Comparison of ENCODE assay signal across 7 mouse cellular contexts in genomic region chr17:32162112-32162850, GRCm38 (mm10). TPM values are rescaled to one million over a fixed set of nuclear protein-coding genes. Genes with fewer than 3 reads are reported as not detected.
DNase-seq lines count a peak whose midpoint lies in the region; ATAC-seq and TF ChIP-seq lines count a peak whose summit lies in the region.

No protein-coding gene starts in this region.

- no peak for TF ChIP-seq EP300 in heart, adult 2 months (IDR thresholded peaks at IDR 0.05; ENCODE audit: insufficient read depth, low read depth, low read length)

- no peak for TF ChIP-seq POLR2A in bone marrow, adult 2 months (IDR thresholded peaks at IDR 0.05; ENCODE audit: borderline replicate concordance, control insufficient read depth, low read depth, low read length)
- TF ChIP-seq POLR2A in heart, adult 2 months (IDR thresholded peaks at IDR 0.05; ENCODE audit: insufficient read depth, low read depth, low read length) = no peak
- TF ChIP-seq POLR2A in limb, embryonic 14.5 days (IDR thresholded peaks at IDR 0.05; ENCODE audit: borderline replicate concordance, extremely low read depth, insufficient read depth, insufficient read length) = no peak

- H3K36me3 ChIP-seq in embryonic facial prominence, embryonic 10.5 days (replicated peaks) = peaks cover 54% of the 10 kb centered on the region
- H3K36me3 ChIP-seq in heart, adult 2 months (ENCODE audit: control insufficient read depth, insufficient read depth, low read length) = no peaks in the 10 kb centered on the region
- H3K36me3 ChIP-seq in intestine, postnatal 0 days (ENCODE audit: control insufficient read depth, insufficient read depth) = no peaks in the 10 kb centered on the region
- H3K36me3 ChIP-seq in limb, embryonic 14.5 days (ENCODE audit: control insufficient read depth, insufficient read depth, low read length) = peaks cover 17% of the 10 kb centered on the region
- H3K36me3 ChIP-seq in midbrain, embryonic 13.5 days = peaks cover 14% of the 10 kb centered on the region; the same call in 1 of the 2 replicates
- H3K36me3 ChIP-seq in stomach, embryonic 14.5 days (ENCODE audit: control insufficient read depth, insufficient read depth, low read length) = peaks cover 10% of the 10 kb centered on the region

- peaks cover 6% of the 10 kb centered on the region for H3K4me1 ChIP-seq in bone marrow, adult 2 months (ENCODE audit: control insufficient read depth, insufficient read depth, low read length)
- peaks cover 53% of the 10 kb centered on the region for H3K4me1 ChIP-seq in embryonic facial prominence, embryonic 10.5 days
- H3K4me1 ChIP-seq in heart, adult 2 months (ENCODE audit: control insufficient read depth, insufficient read depth, low read length) = no peaks in the 10 kb centered on the region; the same call in 1 of the 2 replicates
- H3K4me1 ChIP-seq in intestine, postnatal 0 days (replicated peaks; ENCODE audit: control insufficient read depth, insufficient read depth, low read length) = peaks cover 6% of the 10 kb centered on the region; the same call in 1 of the 2 replicates
- peaks cover 23% of the 10 kb centered on the region; the same call in 1 of the 2 replicates for H3K4me1 ChIP-seq in limb, embryonic 14.5 days (ENCODE audit: control insufficient read depth, insufficient read depth, low read length)
- peaks cover 54% of the 10 kb centered on the region for H3K4me1 ChIP-seq in midbrain, embryonic 13.5 days (replicated peaks)
- H3K4me1 ChIP-seq in stomach, embryonic 14.5 days (ENCODE audit: control insufficient read depth, insufficient read depth, low read length) = peaks cover 34% of the 10 kb centered on the region

- no peaks in the 10 kb centered on the region for H3K9me3 ChIP-seq in embryonic facial prominence, embryonic 10.5 days
- H3K9me3 ChIP-seq in intestine, postnatal 0 days (ENCODE audit: control insufficient read depth) = no peaks in the 10 kb centered on the region
- H3K9me3 ChIP-seq in limb, embryonic 14.5 days (ENCODE audit: control insufficient read depth, low read length) = no peaks in the 10 kb centered on the region
- no peaks in the 10 kb centered on the region for H3K9me3 ChIP-seq in midbrain, embryonic 13.5 days
- no peaks in the 10 kb centered on the region for H3K9me3 ChIP-seq in stomach, embryonic 14.5 days (ENCODE audit: control insufficient read depth, low read depth, low read length)

- peaks cover 23% of the 10 kb centered on the region for H3K27me3 ChIP-seq in embryonic facial prominence, embryonic 10.5 days (replicated peaks; ENCODE audit: low read depth, poor library complexity, severe bottlenecking)
- H3K27me3 ChIP-seq in heart, adult 2 months (ENCODE audit: control insufficient read depth, insufficient read depth, low read length) = peaks cover 14% of the 10 kb centered on the region
- no peaks in the 10 kb centered on the region for H3K27me3 ChIP-seq in intestine, postnatal 0 days (replicated peaks; ENCODE audit: control insufficient read depth, insufficient read depth, low read length)
- H3K27me3 ChIP-seq in limb, embryonic 14.5 days (ENCODE audit: control insufficient read depth, insufficient read depth, low read length) = no peaks in the 10 kb centered on the region
- no peaks in the 10 kb centered on the region for H3K27me3 ChIP-seq in midbrain, embryonic 13.5 days
- no peaks in the 10 kb centered on the region for H3K27me3 ChIP-seq in stomach, embryonic 14.5 days (ENCODE audit: control insufficient read depth, insufficient read depth, low read length)

- peak overlapping the region; percentile 97 for H3K4me2 ChIP-seq in intestine, postnatal 0 days (replicated peaks; ENCODE audit: low read depth)
- H3K4me2 ChIP-seq in limb, embryonic 14.5 days (replicated peaks; ENCODE audit: low read depth, low read length, severe bottlenecking) = peak overlapping the region; percentile 80
- H3K4me2 ChIP-seq in midbrain, embryonic 13.5 days (replicated peaks) = peak overlapping the region; percentile 93
- H3K4me2 ChIP-seq in stomach, embryonic 14.5 days (replicated peaks; ENCODE audit: low read depth, low read length) = peak overlapping the region; percentile 83

- no peaks in the 10 kb centered on the region for H3K79me2 ChIP-seq in heart, adult 2 months (replicated peaks; ENCODE audit: control insufficient read depth, insufficient read depth, low read length)

- H3K9ac ChIP-seq in heart, adult 2 months (ENCODE audit: low read depth, low read length) = peak overlapping the region; percentile 60
- peak overlapping the region; percentile 48 for H3K9ac ChIP-seq in intestine, postnatal 0 days (ENCODE audit: low read depth, low read length)
- peak overlapping the region; percentile 38 for H3K9ac ChIP-seq in limb, embryonic 14.5 days (ENCODE audit: low read depth, low read length, severe bottlenecking)
- H3K9ac ChIP-seq in midbrain, embryonic 13.5 days (replicated peaks) = peak overlapping the region; percentile 73
- peak overlapping the region; percentile 28; the same call in 1 of the 2 replicates for H3K9ac ChIP-seq in stomach, embryonic 14.5 days (replicated peaks; ENCODE audit: low read depth, low read length)

- H3K4me3 ChIP-seq in bone marrow, adult 2 months (replicated peaks; ENCODE audit: control insufficient read depth, low read depth, low read length) = no peak overlapping the region
- H3K4me3 ChIP-seq in embryonic facial prominence, embryonic 10.5 days = peak overlapping the region; percentile 67
- H3K4me3 ChIP-seq in heart, adult 2 months = peak overlapping the region; percentile 40
- peak overlapping the region; percentile 48 for H3K4me3 ChIP-seq in intestine, postnatal 0 days (ENCODE audit: low read depth, low read length)
- peak overlapping the region; percentile 45 for H3K4me3 ChIP-seq in limb, embryonic 14.5 days (replicated peaks; ENCODE audit: low read length)
- peak overlapping the region; percentile 62 for H3K4me3 ChIP-seq in midbrain, embryonic 13.5 days (replicated peaks)
- H3K4me3 ChIP-seq in stomach, embryonic 14.5 days (ENCODE audit: low read depth, low read length) = peak overlapping the region; percentile 37

- intact Hi-C loops in heart, adult 2 months (cut with DNase I) = no loop called here

- whole genome bisulfite sequencing in bone marrow, adult 2 months = 8% methylated on average over 58 of the region's 58 CpGs
- 2% methylated on average over 58 of the region's 58 CpGs for whole genome bisulfite sequencing in embryonic facial prominence, embryonic 10.5 days
- WGBS in heart, adult 2 months = 5% methylated on average over 58 of the region's 58 CpGs
- 1% methylated on average over 56 of the region's 58 CpGs for WGBS in intestine, postnatal 0 days
- 3% methylated on average over 47 of the region's 58 CpGs for WGBS in limb, embryonic 14.5 days
- WGBS in midbrain, embryonic 13.5 days = 3% methylated on average over 58 of the region's 58 CpGs
- WGBS in stomach, embryonic 14.5 days = 2% methylated on average over 58 of the region's 58 CpGs

- DNase-seq in embryonic facial prominence, embryonic 10.5 days (ENCODE audit: low spot score) = peak; percentile 84
- DNase-seq in heart, adult 2 months = peak; percentile 67 to 81
- peak; percentile 45 for DNase-seq in limb, embryonic 14.5 days (ENCODE audit: low spot score)

- TF ChIP-seq CTCF in bone marrow, adult 2 months (IDR thresholded peaks at IDR 0.05; ENCODE audit: control insufficient read depth, insufficient read depth, low read length) = peak; percentile 62
- TF ChIP-seq CTCF in heart, adult 2 months (IDR thresholded peaks at IDR 0.05) = peak; percentile 72
- peak; percentile 89 for TF ChIP-seq CTCF in intestine, postnatal 0 days (IDR thresholded peaks at IDR 0.05; ENCODE audit: low read depth)

- no peak overlapping the region for H3K27ac ChIP-seq in bone marrow, adult 2 months (ENCODE audit: control insufficient read depth, insufficient read depth, low read depth, low read length, poor library complexity)
- peak overlapping the region; percentile 65 for H3K27ac ChIP-seq in embryonic facial prominence, embryonic 10.5 days (replicated peaks)
- peak overlapping the region; percentile 68 for H3K27ac ChIP-seq in heart, adult 2 months
- no peak overlapping the region for H3K27ac ChIP-seq in intestine, postnatal 0 days (ENCODE audit: low read depth, low read length)
- no peak overlapping the region for H3K27ac ChIP-seq in limb, embryonic 14.5 days (replicated peaks; ENCODE audit: low read depth, low read length)
- 0 out of 2 replicates have a peak overlapping the region, but pooled peaks have one; percentile 12 for H3K27ac ChIP-seq in midbrain, embryonic 13.5 days
- H3K27ac ChIP-seq in stomach, embryonic 14.5 days (ENCODE audit: low read length) = peak overlapping the region; percentile 71

- peak; percentile 83 for ATAC-seq in intestine, postnatal 0 days
- ATAC-seq in limb, embryonic 14.5 days (ENCODE audit: low FRiP score, low read depth) = no peak
- ATAC-seq in midbrain, embryonic 13.5 days = peak; percentile 31
- peak; percentile 79 for ATAC-seq in stomach, embryonic 14.5 days (ENCODE audit: insufficient number of reproducible peaks, insufficient read depth, low FRiP score, low read depth)

RNA-seq across cellular contexts. Expression of gene Notch3, which starts 4.4 kb away (rescaled TPM):
- polyA plus RNA-seq in bone marrow, adult 2 months (2011; ENCODE audit: insufficient read depth, insufficient read length, low replicate concordance, missing spikeins) = 3.7 and 7.2 TPM in 2 replicates
- 23.7 and 24.5 TPM in 2 replicates for polyA plus RNA-seq in embryonic facial prominence, embryonic 10.5 days (2016; fragmentation: Nextera tagmentation; extraction: Ambion mirVana)
- total RNA-seq in heart, adult 2 months (2021) = 10 to 100 TPM; 24.2 to 30.6 TPM
- polyA plus RNA-seq in heart, adult 2 months (2012; rRNA removed) = 22.5 and 32.1 TPM in 2 replicates
- polyA plus RNA-seq in intestine, postnatal 0 days (2015; fragmentation: Nextera tagmentation; extraction: Ambion mirVana) = 2.0 and 2.3 TPM in 2 replicates
- 50.0 and 77.6 TPM in 2 replicates for polyA plus RNA-seq in limb, embryonic 14.5 days (2012; rRNA removed)
- 17.7 and 19.4 TPM in 2 replicates for polyA plus RNA-seq in limb, embryonic 14.5 days (2014; fragmentation: Nextera tagmentation; extraction: Ambion mirVana)
- 9.7 and 13.2 TPM in 2 replicates for polyA plus RNA-seq in midbrain, embryonic 13.5 days (2015; fragmentation: Nextera tagmentation; extraction: Ambion mirVana)
- polyA plus RNA-seq in stomach, embryonic 14.5 days (2014; fragmentation: Nextera tagmentation; extraction: Ambion mirVana) = 21.4 and 22.2 TPM in 2 replicates

RNA-seq across cellular contexts. Expression of gene Ephx3, which starts 27.1 kb away (rescaled TPM):
- 0.93 TPM in 1 of 2 replicates, not detected in the other for polyA plus RNA-seq in bone marrow, adult 2 months (2011; ENCODE audit: insufficient read depth, insufficient read length, low replicate concordance, missing spikeins)
- polyA plus RNA-seq in embryonic facial prominence, embryonic 10.5 days (2016; fragmentation: Nextera tagmentation; extraction: Ambion mirVana) = 0.12 TPM in 1 of 2 replicates, not detected in the other
- 1 to 10 TPM; 1.1 to 1.3 TPM for total RNA-seq in heart, adult 2 months (2021)
- 2.6 and 2.9 TPM in 2 replicates for polyA plus RNA-seq in heart, adult 2 months (2012; rRNA removed)
- not detected in 2 replicates for polyA plus RNA-seq in intestine, postnatal 0 days (2015; fragmentation: Nextera tagmentation; extraction: Ambion mirVana)
- 1.6 and 1.9 TPM in 2 replicates for polyA plus RNA-seq in limb, embryonic 14.5 days (2012; rRNA removed)
- polyA plus RNA-seq in limb, embryonic 14.5 days (2014; fragmentation: Nextera tagmentation; extraction: Ambion mirVana) = 3.3 and 5.5 TPM in 2 replicates
- 0.17 and 0.23 TPM in 2 replicates for polyA plus RNA-seq in midbrain, embryonic 13.5 days (2015; fragmentation: Nextera tagmentation; extraction: Ambion mirVana)
- polyA plus RNA-seq in stomach, embryonic 14.5 days (2014; fragmentation: Nextera tagmentation; extraction: Ambion mirVana) = 0.16 and 0.42 TPM in 2 replicates

Comparison
In these comparisons a context has a peak if more than half of its experiments do, and no peak if none do; other contexts are left out.
1. H3K27ac ChIP-seq: peak in embryonic facial prominence, embryonic 10.5 days (single experiment), heart, adult 2 months (single experiment), midbrain, embryonic 13.5 days (single experiment) and stomach, embryonic 14.5 days (single experiment); none in bone marrow, adult 2 months (single experiment), intestine, postnatal 0 days (single experiment) and limb, embryonic 14.5 days (single experiment).
2. Peak in every context shown above with its lines, with median percentiles within 50 percentile points of each other: CTCF ChIP-seq, DNase-seq, H3K9ac ChIP-seq and H3K4me2 ChIP-seq.